Mouse (Mus musculus): ENCODE measurements around the gene Arhgef17. TPM values are rescaled to one million over a fixed set of nuclear protein-coding genes. Genes with fewer than 3 reads are reported as not detected.
A peak's percentile ranks its signal among the peaks of the same experiment; 100 is the strongest.

Gene Arhgef17
- total RNA-seq, 2 experiments from 2014 or later: 0.58 TPM; not detected in 1

DNA sequence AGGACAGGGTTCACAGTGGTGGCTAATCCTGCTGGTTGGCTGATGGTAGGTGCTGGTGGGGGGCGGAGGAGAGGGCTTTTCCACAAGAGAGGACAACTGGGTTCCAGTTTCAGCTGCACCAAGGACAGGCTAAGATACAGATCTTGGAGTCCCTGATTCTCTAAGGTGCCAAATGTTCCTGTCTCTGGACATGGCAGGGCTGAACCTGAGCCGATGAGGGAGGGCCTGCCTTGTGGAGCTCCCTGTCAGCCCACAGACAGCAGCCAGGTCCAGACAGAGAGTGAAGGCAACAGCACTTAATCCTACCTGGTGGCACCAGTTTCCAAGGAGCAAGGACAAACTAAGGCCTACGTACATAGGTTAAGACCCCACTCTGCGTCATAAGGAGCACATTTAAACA, 47.4 kb downstream of the Arhgef17 start:
- ATAC-seq (replicated peaks; ENCODE audit: low FRiP score, poor library complexity, severe bottlenecking): no peak

DNA sequence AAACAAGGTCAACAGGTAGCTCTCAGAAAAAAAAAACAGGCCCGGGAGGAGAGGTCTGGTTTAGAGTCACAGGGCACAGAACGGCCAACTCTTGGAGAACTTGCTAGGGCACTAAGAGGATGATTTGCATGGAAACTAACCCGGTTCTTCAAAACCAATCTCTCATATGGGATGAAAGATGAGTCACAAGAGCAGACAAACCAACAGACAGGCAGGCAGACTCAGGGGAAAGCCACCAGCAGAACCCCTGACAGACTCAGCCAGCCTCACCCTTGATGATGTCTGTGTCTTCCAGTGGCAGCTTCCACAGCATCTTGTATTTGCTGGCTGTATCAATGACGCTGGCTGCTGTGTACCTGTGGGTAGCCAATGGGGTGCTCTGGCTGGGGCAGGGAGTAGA, 50.0 kb downstream of the Arhgef17 start:
- ATAC-seq (replicated peaks; ENCODE audit: low FRiP score, poor library complexity, severe bottlenecking): no peak

DNA sequence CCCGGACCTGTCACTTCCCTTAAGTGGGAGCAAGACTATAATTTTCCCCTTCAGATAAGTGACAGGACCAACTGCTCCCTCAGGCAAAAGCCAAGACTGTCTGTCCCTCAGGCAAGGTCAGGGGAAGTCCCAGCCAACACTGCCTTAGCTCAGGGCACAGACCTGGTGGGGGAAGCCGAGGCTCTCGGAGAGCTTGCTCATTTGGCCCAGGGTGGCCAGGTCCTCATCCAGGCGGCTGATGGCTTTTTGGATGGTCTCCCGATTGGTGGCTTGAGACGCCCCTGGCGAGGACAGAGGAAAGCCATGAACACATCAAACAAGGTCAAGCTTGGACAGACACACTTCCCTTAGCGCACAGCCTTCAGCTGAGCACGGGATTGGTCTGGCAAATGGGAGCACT, 50.4 kb downstream of the Arhgef17 start:
- no peak for ATAC-seq (replicated peaks; ENCODE audit: low FRiP score, poor library complexity, severe bottlenecking)

DNA sequence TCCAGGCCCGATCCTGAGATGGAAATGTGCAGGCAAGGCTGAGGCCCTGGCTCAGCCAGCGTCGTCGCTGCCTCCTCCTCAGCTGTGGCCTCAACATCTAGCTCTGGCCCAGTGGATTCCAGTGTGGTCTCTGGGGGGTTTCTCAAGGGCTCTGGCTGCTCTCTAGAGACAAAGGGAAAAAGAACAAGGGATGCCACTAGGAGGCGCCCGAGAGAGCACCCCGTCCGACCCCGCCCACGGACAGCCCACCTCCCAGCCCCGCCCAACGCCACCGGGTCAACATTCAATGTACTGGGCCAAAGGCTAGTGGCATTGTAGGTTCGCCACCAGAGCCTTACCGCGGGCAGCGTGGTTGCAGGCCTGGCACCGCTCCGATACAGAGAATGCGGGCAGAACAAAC, 52.3 kb downstream of the Arhgef17 start:
- ATAC-seq (replicated peaks; ENCODE audit: low FRiP score, poor library complexity, severe bottlenecking): peak; percentile 66

DNA sequence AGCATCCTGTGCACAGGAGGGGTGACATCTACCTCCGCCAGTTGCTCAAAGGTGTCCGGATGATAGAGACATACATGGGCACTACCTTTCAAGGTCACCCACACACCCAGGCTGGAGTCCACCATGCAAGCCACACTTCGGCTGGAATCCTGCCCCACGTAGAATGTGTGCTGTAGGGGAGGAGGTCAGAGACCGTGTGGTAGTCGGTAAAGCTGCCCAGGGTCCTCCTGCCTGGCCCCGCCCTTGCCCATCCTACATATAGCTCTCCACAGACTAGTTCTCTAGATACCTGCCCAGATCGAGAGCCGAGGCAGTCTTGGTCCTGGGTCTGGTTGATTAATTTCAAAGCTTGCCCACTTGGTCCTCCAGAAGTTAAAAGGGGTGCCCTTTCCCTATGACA, 55.1 kb downstream of the Arhgef17 start:
- no peak for ATAC-seq (replicated peaks; ENCODE audit: low FRiP score, poor library complexity, severe bottlenecking)

DNA sequence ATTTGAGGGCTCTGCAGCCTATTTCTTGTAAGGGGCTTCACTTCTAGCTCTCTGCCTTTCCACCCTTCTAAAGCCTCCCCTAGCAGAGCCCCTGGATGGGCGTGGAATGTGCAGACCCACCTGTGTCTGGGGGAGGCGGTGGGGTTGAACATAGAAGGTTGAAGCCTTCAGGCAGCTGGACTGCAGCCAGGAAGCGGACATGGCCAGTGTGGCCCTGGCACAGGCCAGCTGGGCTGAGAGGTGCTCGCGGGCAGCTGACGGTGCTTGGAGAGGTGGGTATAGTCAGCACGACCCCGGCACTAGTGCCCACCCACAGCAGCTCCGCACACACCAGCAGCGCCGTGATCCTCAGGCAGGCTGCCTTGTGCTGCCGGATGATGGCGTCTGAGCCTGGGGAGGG, 55.6 kb downstream of the Arhgef17 start:
- ATAC-seq (replicated peaks; ENCODE audit: low FRiP score, poor library complexity, severe bottlenecking): no peak

DNA sequence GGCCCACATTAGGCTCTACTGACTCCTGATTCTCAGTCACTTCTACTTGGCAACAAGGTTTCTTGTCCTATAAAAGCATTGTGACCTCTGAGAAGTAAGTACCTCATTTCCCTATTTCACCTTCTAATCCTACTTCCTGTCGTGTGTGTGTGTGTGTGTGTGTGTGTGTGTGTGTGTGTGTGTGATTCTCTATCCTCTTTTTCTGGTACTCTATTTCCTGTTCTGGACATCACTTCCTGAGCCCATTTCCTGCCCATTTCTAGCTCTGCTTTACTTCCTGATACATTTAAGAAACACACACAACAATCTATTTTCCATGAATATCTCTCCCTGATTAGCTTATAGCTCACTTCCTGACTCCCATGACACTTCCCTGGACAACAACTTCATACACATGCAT, 56.1 kb downstream of the Arhgef17 start:
- no peak for ATAC-seq (replicated peaks; ENCODE audit: low FRiP score, poor library complexity, severe bottlenecking)

DNA sequence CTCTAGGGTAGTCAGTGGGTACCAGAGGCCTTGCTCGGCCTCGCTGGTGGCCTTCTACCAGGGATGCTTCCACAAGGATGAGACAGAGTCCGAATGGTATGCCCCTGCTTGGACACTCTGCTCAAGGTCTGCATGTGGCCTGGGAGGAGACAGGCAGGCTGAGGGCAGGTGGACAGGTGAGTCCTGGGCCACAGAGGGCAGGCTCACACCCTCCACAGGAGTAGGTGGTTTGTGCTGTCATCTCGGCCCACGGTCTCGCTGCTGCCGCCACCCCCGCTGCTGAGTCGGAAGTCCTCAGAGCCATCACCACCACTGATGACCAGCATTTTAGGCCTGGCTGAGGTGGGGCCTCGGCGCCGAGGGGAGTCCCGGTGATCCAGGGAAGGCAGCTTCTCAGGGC, 58.7 kb downstream of the Arhgef17 start:
- no peak for ATAC-seq (replicated peaks; ENCODE audit: low FRiP score, poor library complexity, severe bottlenecking)

DNA sequence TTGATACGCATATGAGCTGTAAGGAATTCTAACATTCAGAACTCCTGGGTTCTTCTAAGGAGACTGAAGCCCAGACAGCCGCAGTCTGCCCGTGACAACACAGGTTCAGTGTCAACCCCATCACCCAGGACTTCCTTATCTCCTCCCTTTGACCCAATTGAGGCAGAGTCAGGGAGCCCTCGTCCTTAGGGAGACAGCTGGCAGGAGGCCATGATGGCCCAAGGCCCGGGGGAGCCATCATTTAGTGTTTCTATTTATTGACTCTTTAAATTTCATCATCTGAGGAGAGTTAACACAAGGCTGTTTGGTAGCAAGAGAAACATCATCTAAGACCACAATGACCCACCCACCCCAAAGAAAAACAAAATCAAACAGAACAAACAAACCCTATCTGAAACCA, 60.0 kb downstream of the Arhgef17 start:
- ATAC-seq (replicated peaks; ENCODE audit: low FRiP score, poor library complexity, severe bottlenecking): no peak

DNA sequence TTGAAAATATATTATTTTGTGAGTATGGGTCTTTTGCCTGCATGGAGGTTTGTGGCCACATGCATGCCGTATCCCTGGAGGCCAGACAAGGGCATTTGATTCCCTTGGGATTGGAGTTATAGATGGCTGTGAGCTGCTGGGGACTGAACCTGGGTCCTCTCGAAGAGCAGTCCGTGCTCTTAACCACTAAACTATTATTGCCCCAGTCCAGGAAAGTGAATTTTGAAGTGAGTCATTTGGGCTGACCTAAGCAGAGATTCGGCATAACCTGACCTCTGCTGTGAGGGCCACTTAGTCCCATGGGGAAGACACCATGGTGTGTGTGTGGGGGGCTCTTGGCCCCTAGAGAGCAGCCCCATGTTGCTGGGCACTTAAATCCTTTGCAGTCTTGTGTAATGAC, 60.6 kb downstream of the Arhgef17 start:
- ATAC-seq (replicated peaks; ENCODE audit: low FRiP score, poor library complexity, severe bottlenecking): no peak

DNA sequence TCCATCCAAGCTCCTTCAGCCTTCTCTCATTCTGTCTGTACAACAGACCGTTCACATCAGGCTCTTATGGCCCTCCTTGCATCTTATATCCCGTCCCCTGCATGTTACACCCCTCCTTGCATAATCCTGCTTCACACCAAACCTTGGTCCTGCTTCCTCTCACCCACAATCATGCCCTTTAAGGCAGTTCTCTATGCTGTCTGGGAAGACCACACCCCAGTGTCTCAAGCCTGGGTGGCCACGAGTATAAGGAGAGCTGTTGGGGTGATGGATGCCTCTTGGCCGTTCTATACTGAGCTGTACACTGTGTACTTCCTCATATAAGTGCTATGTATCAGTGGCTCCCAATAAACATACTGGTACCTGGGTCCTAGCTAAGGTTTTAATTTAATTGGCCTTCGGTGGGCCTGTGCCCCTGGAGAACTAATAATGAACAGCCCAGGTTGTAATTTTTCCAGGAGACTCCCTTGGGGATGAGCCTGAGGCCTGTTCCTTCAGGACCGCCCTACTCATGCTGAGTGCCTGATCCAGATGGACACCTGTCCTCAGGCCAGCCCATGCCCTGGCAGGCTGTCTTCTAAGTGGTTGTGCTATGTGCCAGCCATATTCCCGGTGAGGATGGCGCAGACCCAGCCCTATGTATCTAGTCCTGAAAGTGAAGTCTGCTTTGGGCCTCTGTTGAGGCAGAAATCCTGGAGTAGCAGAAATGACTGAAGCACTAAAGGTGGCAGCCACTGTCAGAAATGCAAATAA, 61.9 kb downstream of the Arhgef17 start:
- no peak for ATAC-seq (replicated peaks; ENCODE audit: low FRiP score, poor library complexity, severe bottlenecking)

DNA sequence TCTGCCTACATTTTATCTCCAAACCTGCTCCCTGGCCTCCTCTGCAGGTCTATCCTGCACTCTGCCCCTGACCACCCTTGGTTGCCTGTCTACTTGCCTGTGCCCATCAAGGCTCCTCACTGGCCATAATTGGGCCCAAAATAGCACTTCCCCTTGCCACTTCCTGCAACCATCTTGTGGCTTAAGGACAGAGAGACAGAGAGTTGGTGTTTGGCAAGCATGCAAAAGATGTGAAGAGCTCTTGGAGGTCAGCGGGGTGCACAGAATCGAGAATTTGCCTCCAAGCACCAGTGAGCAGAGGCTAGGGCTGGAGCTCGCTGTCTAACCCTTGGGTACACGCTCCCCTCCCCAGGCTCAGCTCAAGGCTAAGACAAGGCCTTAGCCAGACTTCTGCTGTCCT, 63.4 kb downstream of the Arhgef17 start:
- ATAC-seq (replicated peaks; ENCODE audit: low FRiP score, poor library complexity, severe bottlenecking): no peak

DNA sequence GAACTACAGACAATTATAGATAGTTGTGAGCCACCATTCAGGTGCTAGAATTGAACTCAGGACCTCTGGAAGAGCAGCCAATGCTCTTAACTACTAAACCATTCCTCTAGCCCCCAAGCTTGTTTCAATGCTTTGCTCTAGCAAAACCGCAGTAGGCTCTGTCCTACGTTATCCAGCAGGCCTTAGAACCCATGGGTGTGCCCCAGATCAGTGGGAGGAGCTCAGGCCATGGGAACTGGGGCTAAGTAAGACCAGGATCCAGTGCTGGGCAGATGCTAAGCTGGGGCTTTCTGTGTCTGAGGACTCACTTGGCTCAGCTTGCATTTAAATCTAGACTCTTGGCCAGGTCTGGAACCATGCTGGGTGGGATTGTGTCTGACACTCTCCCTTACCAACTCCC, 64.3 kb downstream of the Arhgef17 start:
- ATAC-seq (replicated peaks; ENCODE audit: low FRiP score, poor library complexity, severe bottlenecking): peak; percentile 53

DNA sequence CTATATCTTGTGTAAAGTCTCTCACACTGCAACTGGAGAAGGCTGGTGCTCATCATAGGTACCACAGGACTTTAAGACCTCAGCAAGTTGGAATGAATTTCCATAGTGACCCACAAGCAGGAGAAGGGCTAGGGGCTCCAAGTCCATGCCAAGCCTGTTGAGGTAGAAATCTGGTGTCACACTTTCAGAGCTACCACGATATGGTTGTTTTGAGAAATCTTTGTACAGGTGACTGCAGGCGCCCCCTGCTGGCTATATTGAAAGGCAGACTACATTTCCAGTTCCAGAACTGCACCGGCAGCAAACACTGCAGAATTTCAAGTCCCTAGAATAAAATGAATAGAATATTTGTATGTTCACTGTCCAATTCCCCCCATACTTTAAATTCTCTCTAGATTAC, 65.2 kb downstream of the Arhgef17 start:
- ATAC-seq (replicated peaks; ENCODE audit: low FRiP score, poor library complexity, severe bottlenecking): peak; percentile 43; the same call in 1 of the 2 replicates

DNA sequence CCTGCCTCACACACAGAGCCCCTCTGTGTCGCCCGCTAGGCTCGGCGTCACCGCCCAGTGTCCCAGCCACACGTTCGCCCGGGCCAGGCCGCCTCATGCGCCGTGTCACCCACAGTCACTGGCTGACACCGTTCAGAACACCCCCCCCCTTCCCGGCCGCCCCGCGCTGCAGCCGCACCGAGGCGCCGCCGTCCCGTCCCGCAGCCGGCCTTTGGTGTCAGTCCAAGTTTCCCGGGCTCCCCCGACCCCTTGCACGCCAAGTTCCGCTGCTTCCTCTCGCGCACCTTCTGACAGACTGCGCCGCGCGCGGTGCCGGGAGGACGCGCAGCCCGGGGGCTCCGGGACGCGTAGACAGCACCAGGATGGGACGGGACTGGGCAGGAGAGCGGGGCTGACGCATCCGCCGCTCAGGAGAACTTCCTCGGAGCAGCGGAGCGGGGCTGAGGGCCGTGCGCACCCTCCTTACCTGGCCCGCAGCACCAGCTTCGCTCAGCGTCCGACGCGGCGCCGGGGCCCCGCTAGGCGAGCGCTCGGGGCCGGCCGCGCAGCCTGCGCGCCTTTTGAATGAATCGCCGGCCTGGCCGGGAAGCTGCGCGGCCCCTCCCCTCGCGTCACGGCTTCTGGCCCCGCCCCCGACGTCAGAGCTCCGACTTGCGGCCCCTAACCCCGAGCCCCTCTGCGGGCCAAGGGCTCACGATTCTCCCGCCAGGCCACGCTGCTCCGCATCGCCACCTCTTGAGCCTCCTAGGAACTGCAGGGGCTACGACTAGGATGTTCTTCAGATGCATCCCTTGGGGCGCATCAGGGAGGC, 68.9 kb downstream of the Arhgef17 start, which contains the start of gene Relt:
Gene Relt, minus strand, starts transcription at position 619 of the 811 bp plus-strand sequence.
- ATAC-seq (replicated peaks; ENCODE audit: low FRiP score, poor library complexity, severe bottlenecking): peak; percentile 77

DNA sequence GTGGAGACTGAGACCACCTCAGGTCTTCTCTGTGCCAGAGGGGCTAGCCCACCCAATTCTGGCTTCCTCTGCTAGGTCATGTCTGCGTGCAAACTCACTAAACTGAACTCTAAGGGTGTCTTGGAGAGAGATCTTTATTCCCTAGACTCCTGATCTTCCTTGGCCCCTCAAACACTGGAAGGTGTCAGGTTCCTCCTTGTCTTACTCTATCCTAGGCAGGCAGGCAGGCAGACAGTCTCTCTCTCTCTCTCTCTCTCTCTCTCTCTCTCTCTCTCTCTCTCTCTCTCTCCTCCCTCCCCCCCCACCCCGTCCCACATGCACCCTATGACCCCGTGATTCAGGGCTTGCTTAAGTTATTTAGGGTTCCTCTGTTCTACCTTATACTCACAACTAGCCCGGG, 69.6 kb downstream of the Arhgef17 start:
- no peak for ATAC-seq (replicated peaks; ENCODE audit: low FRiP score, poor library complexity, severe bottlenecking)

DNA sequence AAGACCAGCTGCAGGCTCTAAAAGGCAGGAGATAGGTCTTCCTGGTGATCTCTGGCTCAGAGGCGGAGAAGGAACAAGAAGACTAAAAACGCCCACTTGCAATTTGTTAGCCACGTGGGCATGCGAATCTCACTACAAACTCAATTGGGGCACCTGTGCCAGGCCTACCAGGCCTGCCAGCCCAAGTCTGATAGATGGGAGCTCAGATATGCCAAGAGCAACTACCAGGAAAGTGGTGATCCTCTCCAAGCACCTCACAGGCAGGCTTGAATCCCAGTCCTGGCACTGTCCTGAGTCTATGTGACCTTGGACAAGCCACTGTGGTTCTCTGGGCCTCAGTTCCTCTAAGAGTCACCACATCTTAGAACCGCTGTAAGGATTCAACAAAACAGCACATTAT, 70.7 kb downstream of the Arhgef17 start:
- no peak for ATAC-seq (replicated peaks; ENCODE audit: low FRiP score, poor library complexity, severe bottlenecking)

DNA sequence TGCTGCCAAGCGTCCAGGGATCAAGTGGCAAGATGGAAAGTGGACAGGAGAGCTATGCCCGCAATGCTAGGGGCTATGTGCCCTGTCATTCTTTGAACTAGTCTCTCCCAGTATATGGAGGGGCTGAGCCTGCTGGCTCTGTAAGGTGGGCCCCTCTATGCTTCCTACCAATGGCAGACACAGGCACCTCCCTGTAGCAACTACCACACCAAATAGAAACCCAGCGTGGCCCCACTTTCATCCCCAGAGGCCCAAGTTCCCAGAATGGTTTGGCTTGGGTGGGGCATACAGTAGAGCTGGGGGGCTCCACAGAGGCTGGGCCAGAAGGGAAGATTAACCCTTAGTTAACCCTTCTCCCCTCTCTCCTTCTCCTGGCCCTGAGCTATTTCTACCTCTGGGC, 71.5 kb downstream of the Arhgef17 start:
- no peak for ATAC-seq (replicated peaks; ENCODE audit: low FRiP score, poor library complexity, severe bottlenecking)

DNA sequence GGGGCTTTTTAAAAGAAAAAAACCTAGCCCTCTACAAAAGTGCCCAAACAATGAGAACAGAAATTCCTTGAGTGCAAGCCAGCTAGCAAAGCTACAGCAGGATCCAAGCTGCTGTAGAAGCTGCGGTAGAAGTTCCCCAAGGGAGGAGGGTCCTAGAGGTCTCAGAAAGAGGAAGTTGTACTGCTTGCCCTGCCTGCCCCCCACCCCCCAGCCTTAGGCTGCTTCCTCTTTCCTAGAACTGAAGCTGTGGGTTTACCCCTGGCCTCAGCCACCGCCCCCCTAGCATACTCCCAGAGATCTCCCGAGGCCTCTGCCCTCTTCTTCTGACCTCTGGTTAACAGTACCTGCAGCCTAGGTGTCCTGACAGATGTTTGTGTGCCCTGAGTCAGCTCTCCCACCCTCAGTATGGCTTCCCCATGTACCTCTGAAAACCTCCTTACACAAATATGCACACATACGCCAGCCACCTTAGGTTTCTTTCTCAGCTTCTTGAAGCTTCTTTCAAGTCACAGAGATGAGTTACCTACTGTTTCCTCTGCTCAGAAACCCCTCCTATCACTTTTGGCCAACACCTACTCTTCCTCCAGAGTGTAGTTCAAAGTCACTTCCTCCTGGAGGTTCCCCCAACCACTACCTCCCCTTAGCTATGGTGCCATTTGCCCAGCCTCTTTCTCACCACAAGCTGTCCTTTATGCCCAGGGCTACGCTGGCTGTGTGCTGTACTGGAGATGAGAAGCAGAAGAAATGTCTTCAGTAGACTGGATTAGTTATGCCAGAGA, 75.9 kb downstream of the Arhgef17 start:
- ATAC-seq (replicated peaks; ENCODE audit: low FRiP score, poor library complexity, severe bottlenecking): no peak

DNA sequence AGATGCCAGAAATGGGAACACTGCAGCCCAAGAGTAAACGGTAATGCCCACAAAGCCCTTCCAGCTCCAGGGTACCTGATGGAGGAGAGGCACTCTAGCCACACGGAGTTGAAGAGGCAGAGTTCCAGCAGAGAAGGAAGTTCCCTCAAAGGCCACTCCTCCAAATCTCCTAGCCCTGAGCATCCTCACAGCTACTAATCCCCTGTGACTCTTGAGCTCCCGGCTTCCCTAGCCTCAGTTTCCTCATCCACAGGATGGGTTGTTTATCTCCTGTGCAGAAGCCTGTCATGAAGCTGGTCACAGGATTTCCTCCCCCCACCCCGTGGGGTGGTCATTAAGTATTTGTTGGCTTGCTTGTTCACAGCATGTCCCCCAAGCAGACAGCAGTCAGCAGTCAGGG, 76.6 kb downstream of the Arhgef17 start:
- ATAC-seq (replicated peaks; ENCODE audit: low FRiP score, poor library complexity, severe bottlenecking): no peak

DNA sequence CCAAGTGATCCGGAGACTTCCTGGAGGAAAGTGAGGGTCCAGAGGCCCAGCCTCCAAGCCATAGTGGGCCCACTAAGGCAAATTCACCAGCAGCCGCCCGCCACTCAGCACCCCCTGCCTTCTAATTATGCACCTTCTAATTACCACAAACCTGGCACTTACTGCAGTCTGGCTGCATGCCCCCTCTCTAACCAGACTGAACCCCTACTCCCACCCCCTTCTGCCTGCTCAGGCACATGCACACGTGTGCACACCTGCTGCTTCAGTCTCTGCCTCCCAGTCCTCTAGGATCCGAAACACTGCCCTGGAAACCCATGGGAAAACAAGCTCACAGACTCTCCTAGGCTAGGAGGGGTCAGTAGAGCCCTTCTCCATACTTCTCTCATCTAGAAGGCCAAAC, 77.0 kb downstream of the Arhgef17 start:
- no peak for ATAC-seq (replicated peaks; ENCODE audit: low FRiP score, poor library complexity, severe bottlenecking)

Measured in erythroblast, adult 5-6 weeks (primary cell).